Mouse (Mus musculus): ENCODE data around the gene Dnah2.
A peak's percentile ranks its signal among the peaks of the same experiment; 100 is the strongest.

The Dnah2 gene

GRCm38 (mm10) chr11:69469301-69469700 is 79.6 kb downstream of the Dnah2 start:
- no peak for ATAC-seq (ENCODE audit: low TSS enrichment)

- peak; percentile 95 for ATAC-seq (ENCODE audit: low TSS enrichment)
Measured at GRCm38 (mm10) chr11:69463996-69464395, 84.9 kb downstream of the Dnah2 start.

- no peak for ATAC-seq (ENCODE audit: low TSS enrichment)
Measured at GRCm38 (mm10) chr11:69461568-69461967, 87.3 kb downstream of the Dnah2 start.

GRCm38 (mm10) chr11:69459883-69460282 is 89.0 kb downstream of the Dnah2 start:
- no peak for ATAC-seq (ENCODE audit: low TSS enrichment)

- ATAC-seq (ENCODE audit: low TSS enrichment), result no peak
Measured at GRCm38 (mm10) chr11:69457006-69457579, 91.8 kb downstream of the Dnah2 start.

GRCm38 (mm10) chr11:69452114-69452867 is 96.6 kb downstream of the Dnah2 start:
- ATAC-seq (ENCODE audit: low TSS enrichment), result no peak

GRCm38 (mm10) chr11:69447299-69447698 is 101.6 kb downstream of the Dnah2 start:
- ATAC-seq (ENCODE audit: low TSS enrichment), result no peak

- no peak for ATAC-seq (ENCODE audit: low TSS enrichment)
Measured at GRCm38 (mm10) chr11:69443328-69443727, 105.6 kb downstream of the Dnah2 start.

- no peak for ATAC-seq (ENCODE audit: low TSS enrichment)
Measured at GRCm38 (mm10) chr11:69437291-69437690, 111.6 kb downstream of the Dnah2 start.

- ATAC-seq (ENCODE audit: low TSS enrichment), result no peak
Measured at GRCm38 (mm10) chr11:69433189-69433588, 115.7 kb downstream of the Dnah2 start.

GRCm38 (mm10) chr11:69432640-69432982 is 116.3 kb downstream of the Dnah2 start:
- ATAC-seq (ENCODE audit: low TSS enrichment), result no peak

GRCm38 (mm10) chr11:69431829-69432639 is 116.9 kb downstream of the Dnah2 start:
- peak; percentile 57; the same call in 1 of the 2 replicates for ATAC-seq (ENCODE audit: low TSS enrichment)

- no peak for ATAC-seq (ENCODE audit: low TSS enrichment)
Measured at GRCm38 (mm10) chr11:69430631-69431030, 118.3 kb downstream of the Dnah2 start.

- ATAC-seq (ENCODE audit: low TSS enrichment), result no peak
Measured at GRCm38 (mm10) chr11:69429313-69429712, 119.6 kb downstream of the Dnah2 start.

- ATAC-seq (ENCODE audit: low TSS enrichment), result no peak
Measured at GRCm38 (mm10) chr11:69428751-69429150, 120.2 kb downstream of the Dnah2 start.

GRCm38 (mm10) chr11:69426246-69426645 is 122.7 kb downstream of the Dnah2 start:
- no peak for ATAC-seq (ENCODE audit: low TSS enrichment)

- ATAC-seq (ENCODE audit: low TSS enrichment), result no peak
Measured at GRCm38 (mm10) chr11:69423885-69424284, 125.0 kb downstream of the Dnah2 start.

- ATAC-seq (ENCODE audit: low TSS enrichment), result no peak
Measured at GRCm38 (mm10) chr11:69422842-69423241, 126.1 kb downstream of the Dnah2 start.

GRCm38 (mm10) chr11:69421131-69421977 is 127.6 kb downstream of the Dnah2 start:
- no peak for ATAC-seq (ENCODE audit: low TSS enrichment)

GRCm38 (mm10) chr11:69420554-69421000 is 128.3 kb downstream of the Dnah2 start:
- ATAC-seq (ENCODE audit: low TSS enrichment), result no peak

GRCm38 (mm10) chr11:69419813-69420553 is 128.9 kb downstream of the Dnah2 start:
- no peak for ATAC-seq (ENCODE audit: low TSS enrichment)
